Mouse (Mus musculus) cerebellum, postnatal 4 days (tissue): ENCODE data around the gene Hist1h4m.
"Not testable (repeated sequence)": the region's sequence is repeated elsewhere in the genome, so short reads cannot be mapped to it uniquely, and the experiment has no call there.

ENCODE experiments used
- DNase-seq, 2 experiments: peaks; one replicate each; pipeline ENCODE4 v3.0.0; 2022; ENCODE audit warnings: low spot score in 2 of 2, mixed read lengths in 1 of 2

Gene Hist1h4m

GRCm38 (mm10) chr13:21811539-21811938, at the start of gene Hist1h4m:
Gene Hist1h4m (plus strand): TSS chr13:21811746.
- DNase-seq = not testable (repeated sequence)

- DNase-seq = peak; percentile 28 to 56
Measured at GRCm38 (mm10) chr13:21778814-21779766, 32.5 kb upstream of the Hist1h4m start.

GRCm38 (mm10) chr13:21779767-21780731, 31.5 kb upstream of the Hist1h4m start, which contains the start of gene Hist1h1b:
Gene Hist1h1b (minus strand): TSS chr13:21780625.
- peak; percentile 24 to 49 for DNase-seq

GRCm38 (mm10) chr13:21781021-21781555, 30.5 kb upstream of the Hist1h4m start:
- DNase-seq = no peak

- DNase-seq = no peak
Measured at GRCm38 (mm10) chr13:21781639-21782038, 29.9 kb upstream of the Hist1h4m start.

- peak in 1 of 2 experiments; percentile 15 for DNase-seq
Measured at GRCm38 (mm10) chr13:21782361-21783254, 28.9 kb upstream of the Hist1h4m start.

GRCm38 (mm10) chr13:21783255-21783617, 28.3 kb upstream of the Hist1h4m start, which contains the start of gene Hist1h3i:
Gene Hist1h3i (minus strand): TSS chr13:21783370.
- DNase-seq = peak in 1 of 2 experiments; percentile 42

GRCm38 (mm10) chr13:21783734-21784161, 27.8 kb upstream of the Hist1h4m start:
- DNase-seq = peak in 1 of 2 experiments; percentile 9

GRCm38 (mm10) chr13:21784311-21784710, 27.2 kb upstream of the Hist1h4m start:
- DNase-seq = no peak

GRCm38 (mm10) chr13:21786189-21786898, 25.2 kb upstream of the Hist1h4m start:
- DNase-seq = no peak

GRCm38 (mm10) chr13:21786899-21787629, 24.5 kb upstream of the Hist1h4m start, which contains the start of the genes Hist1h2an and Hist1h2bp:
Gene Hist1h2an (minus strand): TSS chr13:21787218.
Gene Hist1h2bp (plus strand): TSS chr13:21787461.
- peak; percentile 34 to 84 for DNase-seq

GRCm38 (mm10) chr13:21787760-21788593, 23.6 kb upstream of the Hist1h4m start:
- DNase-seq = no peak

- no peak for DNase-seq
Measured at GRCm38 (mm10) chr13:21789925-21790324, 21.6 kb upstream of the Hist1h4m start.

GRCm38 (mm10) chr13:21790601-21791283, 20.8 kb upstream of the Hist1h4m start:
- DNase-seq = no peak

- DNase-seq = no peak
Measured at GRCm38 (mm10) chr13:21795584-21795983, 16.0 kb upstream of the Hist1h4m start.

- DNase-seq = not testable (repeated sequence)
Measured at GRCm38 (mm10) chr13:21797163-21797562, 14.4 kb upstream of the Hist1h4m start.

- not testable (repeated sequence) for DNase-seq
Measured at GRCm38 (mm10) chr13:21803058-21803457, 8.5 kb upstream of the Hist1h4m start.
